Mouse (Mus musculus): ENCODE results near the gene Rdh16f1.

DNA sequence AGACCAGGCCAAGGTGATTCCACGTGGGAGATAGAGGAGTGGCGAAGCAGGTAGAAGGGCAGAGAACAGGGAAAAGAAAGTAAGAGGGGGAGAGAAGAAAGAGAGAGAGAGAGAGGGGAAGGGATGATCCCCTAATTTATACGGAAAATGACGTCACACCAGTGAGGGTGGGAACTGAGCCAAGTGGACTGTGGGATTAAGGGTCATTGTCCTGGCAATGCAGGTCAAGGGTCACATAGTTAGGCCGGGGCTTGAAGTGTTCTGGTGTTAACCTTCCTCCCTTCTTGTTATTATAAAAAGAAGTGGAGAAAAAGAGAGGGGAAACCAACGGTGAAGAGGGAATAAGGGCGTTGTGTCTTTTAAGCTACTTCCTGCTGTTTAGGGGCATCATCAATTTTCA is 44.8 kb downstream of the Rdh16f1 start:
- no peak for TF ChIP-seq CTCF (IDR thresholded peaks at IDR 0.05; ENCODE audit: low read depth, low read length)
- TF ChIP-seq POLR2A (IDR thresholded peaks at IDR 0.05; ENCODE audit: extremely low read depth, insufficient read depth, low read length), result no peak

Measured in liver, adult 2 months (tissue).